ENCODE assay signal across 46 mouse cellular contexts in the genomic region with DNA sequence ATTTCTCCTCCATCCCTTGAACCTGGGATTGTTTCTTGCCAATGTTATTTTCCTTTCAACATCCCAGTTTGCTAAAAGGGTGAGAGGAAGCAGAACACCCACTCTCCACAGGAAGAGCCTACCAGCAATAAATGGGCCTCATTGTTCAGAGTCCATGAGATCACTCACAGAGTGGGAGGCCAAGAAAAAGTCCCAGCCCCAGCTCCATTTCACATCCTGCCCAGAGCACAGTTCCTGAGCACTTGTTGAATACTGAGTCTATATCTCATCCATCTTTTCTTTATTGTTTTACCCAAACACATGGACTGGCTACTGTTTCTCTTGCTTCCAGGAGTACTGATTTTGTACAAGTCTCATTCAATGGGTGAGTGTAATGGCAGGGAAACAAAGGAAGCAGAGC. TPM values are rescaled to one million over a fixed set of nuclear protein-coding genes. Genes with fewer than 3 reads are reported as not detected.
"Had no signal": no experiment of that assay in that cellular context is flagged by ENCODE, and none has a peak within 500 bp of the region (broad histone marks: within the 10 kb centered on the region; RNA-seq: fewer than 3 reads in every experiment).

Gene Gm17677 (plus strand): TSS at position 301 of the 400 bp plus-strand sequence.

- H3K4me1 ChIP-seq: limb, embryonic 10.5 days; limb, embryonic 12.5 days; limb, embryonic 13.5 days; limb, embryonic 15.5 days; liver, embryonic 12.5 days; liver, embryonic 13.5 days; liver, embryonic 15.5 days; lung, embryonic 15.5 days; megakaryocyte, embryonic 14.5 days; midbrain, embryonic 10.5 days; midbrain, embryonic 12.5 days; midbrain, embryonic 13.5 days; midbrain, embryonic 15.5 days; neural tube, embryonic 12.5 days had no signal

- H3K4me3 ChIP-seq: limb, embryonic 10.5 days; limb, embryonic 12.5 days; limb, embryonic 13.5 days; limb, embryonic 15.5 days; liver, embryonic 12.5 days; liver, embryonic 13.5 days; liver, embryonic 15.5 days; lung, embryonic 15.5 days; megakaryocyte, embryonic 14.5 days; midbrain, embryonic 10.5 days; midbrain, embryonic 12.5 days; midbrain, embryonic 13.5 days; midbrain, embryonic 15.5 days; myocyte; neural tube, embryonic 12.5 days had no signal

- H3K27ac ChIP-seq: limb, embryonic 10.5 days; limb, embryonic 12.5 days; limb, embryonic 13.5 days; limb, embryonic 15.5 days; liver, embryonic 12.5 days; liver, embryonic 13.5 days; liver, embryonic 14.5 days; liver, embryonic 15.5 days; lung, embryonic 15.5 days; macrophage; midbrain, embryonic 10.5 days; midbrain, embryonic 12.5 days; midbrain, embryonic 13.5 days; midbrain, embryonic 15.5 days; neural tube, embryonic 12.5 days had no signal

- DNase-seq: left cerebral cortex, postnatal 4 days; liver; liver, embryonic 13.5 days; liver, postnatal 0 days; lung, adult 18-20 months; lung, adult 2 months; lung, embryonic 14.5 days; lung, postnatal 10 days; lung, postnatal 14 days; lung, postnatal 4 days; midbrain, embryonic 14.5 days had no signal

- H3K36me3 ChIP-seq: limb, embryonic 10.5 days; limb, embryonic 12.5 days; limb, embryonic 13.5 days; limb, embryonic 15.5 days; liver, embryonic 12.5 days; liver, embryonic 13.5 days; liver, embryonic 15.5 days; lung, embryonic 15.5 days; midbrain, embryonic 10.5 days; midbrain, embryonic 12.5 days; midbrain, embryonic 13.5 days; midbrain, embryonic 15.5 days; neural tube, embryonic 12.5 days had no signal

- H3K27me3 ChIP-seq: limb, embryonic 12.5 days; limb, embryonic 13.5 days; limb, embryonic 15.5 days; liver, embryonic 12.5 days; liver, embryonic 13.5 days; liver, embryonic 15.5 days; lung, embryonic 15.5 days; megakaryocyte, embryonic 14.5 days; midbrain, embryonic 12.5 days; midbrain, embryonic 13.5 days; midbrain, embryonic 15.5 days; neural tube, embryonic 12.5 days had no signal

- H3K9ac ChIP-seq: limb, embryonic 12.5 days; limb, embryonic 13.5 days; limb, embryonic 15.5 days; liver, embryonic 12.5 days; liver, embryonic 13.5 days; liver, embryonic 14.5 days; liver, embryonic 15.5 days; liver, postnatal 0 days; lung, embryonic 14.5 days; lung, embryonic 15.5 days; midbrain, embryonic 12.5 days; midbrain, embryonic 13.5 days; midbrain, embryonic 15.5 days; neural tube, embryonic 12.5 days had no signal

RNA-seq across cellular contexts. Expression of gene Gm17677, which starts in this region (rescaled TPM):
- total RNA-seq: left cerebral cortex, postnatal 10 days; left cerebral cortex, postnatal 14 days; left cerebral cortex, postnatal 25 days; left cerebral cortex, postnatal 36 days; left cerebral cortex, postnatal 4 days; liver, adult 2 months; megakaryocyte progenitor cell, adult 5-6 weeks; megakaryocyte, adult 5-6 weeks; megakaryocyte-erythroid progenitor cell, adult 5-6 weeks; midbrain, postnatal 0 days; monocyte, adult 5-6 weeks had no signal
- polyA plus RNA-seq: limb, embryonic 10.5 days; limb, embryonic 11.5 days; limb, embryonic 12.5 days; limb, embryonic 13.5 days; limb, embryonic 14.5 days; limb, embryonic 15.5 days; liver, adult 2 months; liver, embryonic 11.5 days; liver, embryonic 12.5 days; liver, embryonic 13.5 days; liver, embryonic 14.5 days; liver, embryonic 15.5 days; liver, embryonic 16.5 days; liver, postnatal 0 days; lung, adult 2 months; lung, embryonic 14.5 days; lung, embryonic 15.5 days; lung, embryonic 16.5 days; lung, postnatal 0 days; macrophage; midbrain, embryonic 10.5 days; midbrain, embryonic 11.5 days; midbrain, embryonic 12.5 days; midbrain, embryonic 13.5 days; midbrain, embryonic 14.5 days; midbrain, embryonic 15.5 days; midbrain, embryonic 16.5 days; midbrain, postnatal 0 days; myocyte; neural tube, embryonic 11.5 days; neural tube, embryonic 12.5 days had no signal
